ENCODE assay signal across 14 mouse cellular contexts in the genomic region with DNA sequence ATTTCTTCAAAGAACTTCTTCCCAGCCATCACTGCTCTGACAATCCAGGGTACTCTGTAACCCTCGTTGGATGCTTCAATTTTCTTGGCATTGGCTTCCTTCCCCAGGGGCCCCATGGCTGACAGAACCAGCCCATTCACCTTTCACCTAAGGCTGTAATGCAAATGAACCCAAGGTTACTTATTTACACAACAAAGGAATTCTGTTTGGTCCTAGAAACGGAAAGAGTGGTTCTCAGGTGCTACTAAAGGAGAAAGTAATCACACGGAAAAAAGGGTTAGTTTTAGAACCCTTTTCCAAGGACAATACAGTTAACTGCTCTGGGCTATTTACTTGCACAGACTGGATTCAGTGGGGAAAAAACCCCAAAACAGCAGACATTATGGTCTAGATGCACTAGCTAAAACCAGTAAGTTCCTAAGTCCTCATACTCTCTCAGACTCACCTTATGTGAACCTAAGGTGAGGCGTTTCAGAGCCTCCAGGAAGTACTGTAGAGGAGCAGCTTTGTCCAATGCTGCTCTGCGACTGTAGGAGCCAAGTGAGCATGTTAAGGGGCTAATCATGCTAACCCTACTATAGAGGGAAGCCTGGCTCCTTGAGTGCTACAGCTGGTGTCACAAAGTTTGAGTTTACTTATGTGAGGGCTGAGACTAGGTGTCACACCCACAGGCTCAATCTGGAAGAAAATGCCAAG.
DNase-seq lines count a peak whose midpoint lies in the region; ATAC-seq and TF ChIP-seq lines count a peak whose summit lies in the region.
"Had no signal": no experiment of that assay in that cellular context is flagged by ENCODE, and none has a peak within 500 bp of the region (broad histone marks: within the 10 kb centered on the region; RNA-seq: fewer than 3 reads in every experiment).

No protein-coding gene starts in this region.

- no peak overlapping the region for H3K4me3 ChIP-seq in ES-E14 (ENCODE audit: insufficient read depth in 1 of 2, low read depth in 1 of 2, low read length in 2 of 2, poor library complexity in 1 of 2, severe bottlenecking in 1 of 2)
- no peak overlapping the region for H3K4me3 ChIP-seq in kidney, adult 2 months (ENCODE audit: insufficient read depth, low read depth, low read length)
- H3K4me3 ChIP-seq: heart, embryonic 12.5 days had no signal

- peak overlapping the region; percentile 24; the same call in 1 of the 2 replicates for H3K27ac ChIP-seq in ES-E14 (ENCODE audit: insufficient read depth, low read depth, low read length, poor library complexity, severe bottlenecking)
- peak overlapping the region; percentile 89 for H3K27ac ChIP-seq in kidney, adult 2 months (ENCODE audit: insufficient read depth, low read depth, low read length)

- peaks cover 14 to 15% of the 10 kb centered on the region in 2 experiments for H3K4me1 ChIP-seq in ES-E14 (ENCODE audit: control insufficient read depth in 2 of 2, insufficient read depth in 2 of 2, low read length in 2 of 2, poor library complexity in 1 of 2)
- H3K4me1 ChIP-seq in kidney, adult 2 months (ENCODE audit: control insufficient read depth, insufficient read depth, low read length), result peaks cover 29% of the 10 kb centered on the region

- 21% methylated on average over 5 of the region's 5 CpGs for WGBS in kidney, adult 2 months

- H3K9ac ChIP-seq in ES-E14 (ENCODE audit: insufficient read depth, low read depth, low read length, poor library complexity, severe bottlenecking), result no peak overlapping the region
- H3K9ac ChIP-seq: heart, embryonic 12.5 days; lung, embryonic 14.5 days had no signal

- no peaks in the 10 kb centered on the region for H3K9me3 ChIP-seq in ES-E14 (ENCODE audit: control insufficient read depth, insufficient read depth, low read depth, low read length)
- H3K9me3 ChIP-seq: heart, embryonic 12.5 days had no signal

- DNase-seq in frontal cortex, postnatal 36 days (ENCODE audit: low spot score in 2 of 2), result no peak
- peak; percentile 60 for DNase-seq in ES-E14 (ENCODE audit: low read depth, low spot score)
- DNase-seq in kidney, adult 2 months, result peak; percentile 81
- DNase-seq in kidney, postnatal 36 days, result peak; percentile 56 to 73
- DNase-seq in gastrocnemius, postnatal 25 days, result no peak
- no peak for DNase-seq in spleen, postnatal 14 days (ENCODE audit: low spot score in 2 of 2)
- DNase-seq in layer of hippocampus, postnatal 36 days, result no peak
- DNase-seq: cerebellum, adult 2 months; gastrocnemius, postnatal 10 days; lung, embryonic 14.5 days had no signal

- no peaks in the 10 kb centered on the region for H3K36me3 ChIP-seq in ES-E14 (ENCODE audit: control insufficient read depth, insufficient read depth, low read length, poor library complexity, severe bottlenecking)
- no peaks in the 10 kb centered on the region; the same call in 1 of the 2 replicates for H3K36me3 ChIP-seq in kidney, adult 2 months (ENCODE audit: control insufficient read depth, insufficient read depth, low read length)

- peak; percentile 25; the same call in 1 of the 2 replicates for ATAC-seq in frontal cortex, adult (ENCODE audit: low TSS enrichment)
- ATAC-seq: activated CD4-positive, CD25-positive, alpha-beta regulatory T cell, adult 4 months; forebrain, embryonic 14.5 days had no signal

- in situ Hi-C loops in ES-E14 (cut with MboI; ENCODE audit: low sequenced_read_pairs in 2 of 2, unreplicated experiment in 2 of 2), result no loop called here

- TF ChIP-seq CTCF in kidney, adult 2 months (conservative IDR thresholded peaks at IDR 0.05; ENCODE audit: insufficient read depth, insufficient read length, low read depth, low read length), result no peak

- no peaks in the 10 kb centered on the region for H3K27me3 ChIP-seq in kidney, adult 2 months (replicated peaks; ENCODE audit: control insufficient read depth, insufficient read depth, low read length)
- H3K27me3 ChIP-seq: heart, embryonic 12.5 days had no signal

- no peak for TF ChIP-seq POLR2A in kidney, adult 2 months (IDR thresholded peaks at IDR 0.05; ENCODE audit: low read depth, low read length)

TF ChIP-seq in ES-E14, 5 proteins besides CTCF, POLR2A, EP300 and RAD21:
- TF ChIP-seq ZC3H11A (IDR thresholded peaks at IDR 0.05; ENCODE audit: borderline replicate concordance, low read depth, low read length), result no peak
- 0 out of 2 replicates have a peak, but pooled peaks have one; percentile 67 for TF ChIP-seq CHD2 (IDR thresholded peaks at IDR 0.05; ENCODE audit: low read depth, low read length)

Comparison
In these comparisons a context has a peak if more than half of its experiments do, and no peak if none do; other contexts are left out.
1. DNase-seq: peak in ES-E14 (single experiment), kidney, adult 2 months (single experiment) and kidney, postnatal 36 days (2 of 2); none in frontal cortex, postnatal 36 days (0 of 2), gastrocnemius, postnatal 25 days (single experiment), spleen, postnatal 14 days (0 of 2) and layer of hippocampus, postnatal 36 days (0 of 2).